Mouse (Mus musculus) lung, postnatal 0 days (tissue): ENCODE measurements around the gene Ssr1. TPM values are rescaled to one million over a fixed set of nuclear protein-coding genes. Genes with fewer than 3 reads are reported as not detected.

Source experiments
- ATAC-seq: fragments of 200-750 bp; cut with Nextera tagmentation; 2 replicates; pipeline ENCODE4 v1.8.0; 2017; ENCODE audit warnings: moderate library complexity
- DNase-seq: peaks from one replicate; pipeline ENCODE4 v3.0.0-alpha.2; 2016; ENCODE audit warnings: low spot score
- H3K27ac ChIP-seq: fragments of 300-500 bp; sonication (generic); 2 replicates; pipeline ENCODE4 v1.5.1; 2014; ENCODE audit warnings: antibody characterized with exemption, mild to moderate bottlenecking, low read length, mixed read lengths
- H3K27me3 ChIP-seq: fragments of 300-500 bp; sonication (generic); replicated peaks from 2 replicates; pipeline ENCODE4 v1.6.1; 2014; ENCODE audit warnings: low read length, mixed read lengths; ENCODE audit not compliant: insufficient read depth
- H3K36me3 ChIP-seq: fragments of 300-500 bp; sonication (generic); 2 replicates; pipeline ENCODE4 v1.6.1; 2014; ENCODE audit warnings: low read length, mixed read lengths; ENCODE audit not compliant: insufficient read depth
- H3K4me1 ChIP-seq: fragments of 300-500 bp; sonication (generic); 2 replicates; pipeline ENCODE4 v1.6.1; 2014; ENCODE audit warnings: antibody characterized with exemption, low read depth, low read length, mixed read lengths; ENCODE audit not compliant: insufficient read depth
- H3K4me2 ChIP-seq: fragments of 300-500 bp; sonication (generic); replicated peaks from 2 replicates; pipeline ENCODE4 v1.6.1; 2014; ENCODE audit warnings: low read depth, mild to moderate bottlenecking, low read length, moderate library complexity, mixed read lengths
- H3K4me3 ChIP-seq: fragments of 300-500 bp; sonication (generic); 2 replicates; pipeline ENCODE4 v1.5.1; 2014; ENCODE audit warnings: low read depth, low read length
- H3K9ac ChIP-seq: fragments of 300-500 bp; sonication (generic); replicated peaks from 2 replicates; pipeline ENCODE4 v1.6.1; 2014; ENCODE audit warnings: low read depth, mild to moderate bottlenecking
- H3K9me3 ChIP-seq: fragments of 300-500 bp; sonication (generic); 2 replicates; pipeline ENCODE4 v1.6.1; 2016; ENCODE audit warnings: low read length, mixed read lengths
- CTCF ChIP-seq: IDR thresholded peaks from 2 replicates; pipeline ENCODE4 v1.5.1; 2016; ENCODE audit warnings: antibody characterized with exemption, mild to moderate bottlenecking
- EP300 ChIP-seq: IDR thresholded peaks from 2 replicates; pipeline ENCODE4 v1.6.1; 2016; ENCODE audit warnings: antibody characterized with exemption, mild to moderate bottlenecking, control low read depth
- WGBS: fragments of 180-500 bp; shearing (Covaris S2); extraction: QIAGEN DNeasy Blood & Tissue Kit; methylation state at CpG from one replicate; pipeline ENCODE4 v1.1.7; 2014; 5-methylcytosine and 5-hydroxymethylcytosine counted together
- polyA plus RNA-seq: library from polyadenylated mRNA; unstranded; fragments of >200 nt; fragmentation: Nextera tagmentation; extraction: Ambion mirVana; gene quantifications from 2 replicates; pipeline ENCODE4 v1.2.1, GENCODE M21; 2015

Gene Ssr1
- polyA plus RNA-seq, 1 experiment from 2014 or later, result 95.5 TPM

GRCm38 (mm10) chr13:37967052-37967437 is 27.0 kb downstream of the Ssr1 start:
- WGBS, result 25% methylated on average over 12 of the region's 12 CpGs
- H3K9ac ChIP-seq, result no peak overlapping the region
- H3K27me3 ChIP-seq, result no peaks in the 10 kb centered on the region
- H3K4me3 ChIP-seq, result no peak overlapping the region
- peak overlapping the region; percentile 72 for H3K27ac ChIP-seq
- H3K4me2 ChIP-seq, result no peak overlapping the region
- ATAC-seq (peak; percentile 81), DNase-seq (peak; percentile 94)
- no peaks in the 10 kb centered on the region for H3K9me3 ChIP-seq
- peaks cover 5% of the 10 kb centered on the region; the same call in 1 of the 2 replicates for H3K4me1 ChIP-seq
- H3K36me3 ChIP-seq, result no peaks in the 10 kb centered on the region
- TF ChIP-seq CTCF (no peak), EP300 (no peak)

GRCm38 (mm10) chr13:37966256-37967051 is 27.6 kb downstream of the Ssr1 start:
- Histone ChIP-seq H3K27me3 (no peaks in the 10 kb centered on the region), H3K4me1 (peaks cover 5% of the 10 kb centered on the region; the same call in 1 of the 2 replicates), H3K36me3 (no peaks in the 10 kb centered on the region), H3K27ac (peak overlapping the region; percentile 72), H3K4me3 (no peak overlapping the region), H3K9ac (no peak overlapping the region), H3K9me3 (no peaks in the 10 kb centered on the region), H3K4me2 (no peak overlapping the region)
- 64% methylated on average over 15 of the region's 15 CpGs for WGBS
- DNase-seq (no peak), ATAC-seq (peak; percentile 46)
- no peak for TF ChIP-seq EP300
- TF ChIP-seq CTCF, result no peak

- H3K27me3 ChIP-seq, result no peaks in the 10 kb centered on the region
- peaks cover 5% of the 10 kb centered on the region; the same call in 1 of the 2 replicates for H3K4me1 ChIP-seq
- ATAC-seq (no peak), DNase-seq (no peak)
- WGBS, result 56% methylated on average over 17 of the region's 17 CpGs
- no peak overlapping the region for H3K4me3 ChIP-seq
- H3K36me3 ChIP-seq, result no peaks in the 10 kb centered on the region
- no peaks in the 10 kb centered on the region for H3K9me3 ChIP-seq
- H3K27ac ChIP-seq, result no peak overlapping the region
- no peak overlapping the region for H3K9ac ChIP-seq
- TF ChIP-seq EP300 (no peak), CTCF (peak; percentile 53)
- no peak overlapping the region for H3K4me2 ChIP-seq
Observed at GRCm38 (mm10) chr13:37965126-37965914, 28.7 kb downstream of the Ssr1 start.

- Histone ChIP-seq H3K4me3 (peak overlapping the region; percentile 35), H3K9me3 (no peaks in the 10 kb centered on the region), H3K36me3 (no peaks in the 10 kb centered on the region), H3K27me3 (no peaks in the 10 kb centered on the region), H3K27ac (peak overlapping the region; percentile 43), H3K9ac (0 out of 2 replicates have a peak overlapping the region, but pooled peaks have one; percentile 16), H3K4me1 (peaks cover 5% of the 10 kb centered on the region; the same call in 1 of the 2 replicates), H3K4me2 (peak overlapping the region; percentile 59)
- DNase-seq (no peak), ATAC-seq (no peak)
- TF ChIP-seq CTCF, result no peak
- WGBS, result 35% methylated on average over 20 of the region's 20 CpGs
Observed at GRCm38 (mm10) chr13:37964128-37965087, 29.6 kb downstream of the Ssr1 start.

- peak; percentile 43 for ATAC-seq
- TF ChIP-seq EP300, result peak; percentile 56
- peak; percentile 94 for TF ChIP-seq CTCF
- 4% methylated on average over 12 of the region's 12 CpGs for WGBS
Observed at GRCm38 (mm10) chr13:37963354-37964007, 30.5 kb downstream of the Ssr1 start.

More at GRCm38 (mm10) chr13:37963354-37964007, 30.5 kb downstream of the Ssr1 start:
- Histone ChIP-seq H3K9ac (no peak overlapping the region; the same call in 1 of the 2 replicates), H3K9me3 (no peaks in the 10 kb centered on the region), H3K27ac (peak overlapping the region; percentile 43; the same call in 1 of the 2 replicates), H3K27me3 (no peaks in the 10 kb centered on the region), H3K4me1 (peaks cover 5% of the 10 kb centered on the region; the same call in 1 of the 2 replicates), H3K4me3 (peak overlapping the region; percentile 35), H3K4me2 (peak overlapping the region; percentile 59), H3K36me3 (no peaks in the 10 kb centered on the region)
- DNase-seq, result peak; percentile 97
